Mouse (Mus musculus) right cerebral cortex, adult 2 months (tissue): Measurements from ENCODE around the gene Adgrv1.
A peak's percentile ranks its signal among the peaks of the same experiment; 100 is the strongest.

Experiments
- DNase-seq, 2 experiments: peaks; one replicate each; pipeline ENCODE4 v3.0.0; 2021 to 2022; ENCODE audit warnings: low spot score in 2 of 2

Adgrv1 gene

DNA sequence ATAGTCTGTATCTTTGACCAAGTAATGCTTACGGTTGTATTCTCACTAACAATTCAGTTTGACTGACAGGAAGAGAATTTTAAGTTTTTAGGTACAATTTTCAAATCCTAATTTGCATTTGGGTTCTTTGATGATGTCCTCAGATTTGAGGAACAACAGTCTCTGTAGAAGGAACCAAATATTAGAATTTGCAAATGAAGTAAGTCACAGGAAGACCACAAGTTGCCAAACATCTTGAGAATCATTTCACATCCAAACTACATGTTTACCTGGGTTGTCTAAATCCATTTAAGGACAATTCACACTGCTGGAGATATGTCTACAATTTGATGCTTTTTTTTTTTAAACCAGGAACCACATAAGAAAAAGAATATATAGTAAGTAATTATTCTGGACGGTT is 391.8 kb downstream of the Adgrv1 start:
- DNase-seq = no peak

DNA sequence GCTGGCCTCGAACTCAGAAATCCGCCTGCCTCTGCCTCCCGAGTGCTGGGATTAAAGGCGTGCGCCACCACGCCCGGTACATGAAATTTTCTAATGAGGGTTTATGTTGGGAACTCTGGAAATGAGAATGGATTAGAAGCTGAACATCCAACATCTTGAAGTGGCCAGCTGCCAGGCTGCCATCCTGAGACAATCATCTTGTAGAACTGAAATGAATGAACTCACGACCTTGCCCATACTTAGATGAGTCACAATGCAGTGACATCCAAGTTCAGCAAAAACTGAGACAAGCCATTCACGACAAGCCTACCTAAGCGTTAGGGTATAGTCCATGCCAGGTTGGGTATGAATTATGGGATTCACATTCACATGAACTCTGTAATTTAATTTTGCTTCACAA is 393.1 kb downstream of the Adgrv1 start:
- DNase-seq = no peak

DNA sequence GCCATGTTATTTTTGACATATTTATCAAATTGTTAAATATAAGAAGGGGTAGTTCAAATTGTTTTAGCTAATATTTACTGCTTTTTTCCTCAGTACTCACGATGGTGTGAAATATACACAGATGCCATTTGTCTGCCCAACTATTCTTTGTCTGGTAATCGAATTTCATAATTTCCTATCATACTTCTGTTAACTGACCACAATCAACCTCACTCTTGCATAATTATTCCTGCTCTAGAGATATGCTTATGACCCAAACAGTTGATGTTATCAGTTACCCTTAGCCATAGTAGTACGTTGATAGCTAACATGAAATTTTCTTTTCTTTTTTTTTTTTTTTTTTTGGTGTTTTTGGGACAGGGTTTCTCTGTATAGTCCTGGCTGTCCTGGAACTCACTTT is 393.5 kb downstream of the Adgrv1 start:
- no peak for DNase-seq

DNA sequence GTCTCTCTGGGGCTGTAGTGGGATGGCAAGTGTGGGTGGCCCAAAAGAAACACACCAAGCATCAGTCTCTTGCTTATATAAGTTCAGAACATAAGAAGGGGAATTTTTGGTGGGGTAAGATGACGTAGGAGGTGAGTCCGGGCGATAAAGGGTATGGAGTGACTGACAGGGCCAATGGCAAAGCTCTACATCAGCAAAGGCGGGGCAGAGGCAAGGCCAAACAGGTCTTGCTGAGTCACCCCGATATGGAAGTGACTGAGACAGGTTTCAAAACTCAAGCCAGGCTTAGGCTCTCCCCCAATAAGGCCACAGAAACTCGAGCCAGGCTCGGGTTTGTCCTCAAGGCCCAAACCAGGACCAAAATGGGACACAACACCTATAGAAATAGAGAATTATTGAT is 394.1 kb downstream of the Adgrv1 start:
- DNase-seq = no peak

DNA sequence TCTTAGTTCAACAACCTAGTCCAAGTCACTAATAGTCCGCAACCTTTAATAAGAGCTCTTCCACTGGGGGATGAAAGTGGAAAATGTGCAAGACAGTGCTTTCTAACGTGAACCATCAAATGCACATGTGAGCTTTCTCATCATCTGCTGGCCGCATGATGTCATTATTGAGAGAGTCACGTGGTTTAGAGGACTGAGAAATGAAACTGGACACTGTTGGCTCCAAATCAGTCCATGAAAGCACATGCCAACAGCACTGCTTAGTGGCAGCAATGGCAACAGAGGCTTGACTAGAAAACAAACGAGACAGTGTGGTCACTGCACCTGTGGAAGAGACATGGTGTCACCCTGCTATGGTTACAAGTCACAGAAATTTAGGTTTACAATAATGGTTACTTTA is 395.0 kb downstream of the Adgrv1 start:
- DNase-seq = no peak

DNA sequence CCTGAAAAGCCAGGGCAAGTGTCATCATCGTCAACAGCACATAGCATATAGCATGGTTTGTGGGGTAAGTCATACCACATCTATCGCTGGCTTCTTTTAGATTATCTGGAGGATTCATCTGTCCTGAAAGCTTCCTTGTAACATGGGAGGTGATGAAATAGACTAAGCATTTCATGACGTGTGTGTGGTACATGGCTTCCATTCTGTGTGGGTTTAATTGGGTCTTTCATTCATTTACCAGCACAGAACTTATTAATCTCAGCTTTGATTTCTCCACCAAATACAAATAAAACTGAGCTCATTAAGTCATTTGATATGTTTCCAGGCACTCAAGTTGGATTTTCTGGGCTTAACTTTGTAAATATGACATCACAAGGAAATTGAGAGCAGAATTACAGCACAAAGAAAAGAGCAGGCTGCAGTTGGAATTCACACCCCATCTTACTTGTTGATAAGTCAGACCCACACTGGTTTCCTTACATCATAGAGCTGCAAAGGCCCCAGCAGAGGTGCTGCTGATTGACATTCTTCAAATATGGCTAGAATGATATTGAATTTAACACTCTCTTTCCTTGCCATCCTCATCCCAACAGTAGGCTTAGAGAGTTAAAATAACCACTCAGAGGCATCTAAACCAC is 396.1 kb downstream of the Adgrv1 start:
- no peak for DNase-seq

DNA sequence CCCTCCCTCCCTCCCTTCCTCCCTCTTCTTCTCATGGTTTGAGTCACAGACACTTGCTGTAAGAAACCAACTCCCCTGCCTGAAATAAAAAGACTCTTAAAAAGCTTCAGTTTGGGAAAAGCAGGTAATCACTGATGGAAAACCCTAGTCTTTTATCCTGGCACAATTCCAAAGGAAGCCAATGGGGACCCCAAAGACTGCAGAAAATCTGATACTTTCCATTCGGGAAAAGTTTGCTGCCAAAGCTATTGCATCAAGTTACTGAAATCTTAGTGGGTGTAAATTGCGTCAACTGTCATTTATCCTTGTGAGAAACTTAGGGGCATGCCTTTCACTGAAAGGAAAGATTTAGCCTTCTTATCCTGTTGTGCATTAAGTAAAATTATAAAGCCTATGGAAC is 398.9 kb downstream of the Adgrv1 start:
- DNase-seq = no peak

DNA sequence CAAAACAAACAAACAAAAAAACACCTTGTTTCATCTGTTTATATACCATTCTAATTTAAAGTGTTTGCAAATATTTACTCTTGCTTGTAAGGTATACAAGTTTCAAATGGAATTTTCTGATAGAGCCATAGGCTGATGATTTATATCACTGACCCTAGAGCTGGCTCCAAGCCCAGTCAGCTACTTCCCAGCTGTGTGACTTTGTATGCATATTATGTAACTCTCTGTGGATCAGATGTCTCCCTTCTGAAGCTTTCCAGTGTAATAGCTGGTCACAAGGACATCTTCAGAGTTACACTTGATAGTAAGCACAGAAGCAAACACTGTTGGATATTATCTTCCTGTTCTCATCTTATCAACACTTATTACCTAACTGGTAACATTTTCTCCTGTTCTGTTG is 400.1 kb downstream of the Adgrv1 start:
- no peak for DNase-seq

DNA sequence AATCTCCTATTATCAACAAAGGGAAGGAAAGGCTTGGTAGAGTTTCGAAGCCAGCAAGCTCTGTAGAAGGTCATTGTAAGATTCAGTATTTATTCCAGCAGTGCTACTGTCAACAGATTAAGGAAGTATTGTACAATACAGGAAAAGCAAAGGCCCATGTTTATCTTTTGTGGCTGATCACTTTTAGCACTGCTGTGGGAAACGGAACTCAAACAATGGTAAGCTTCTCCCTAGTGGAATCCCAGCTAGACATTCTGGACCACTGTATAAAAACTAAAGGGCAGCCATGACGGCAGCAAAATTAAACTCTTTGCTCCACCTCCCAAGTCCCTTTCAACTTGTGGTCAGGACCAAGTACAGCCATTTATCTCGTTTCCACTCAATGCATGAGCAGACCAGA is 402.8 kb downstream of the Adgrv1 start:
- DNase-seq = no peak

DNA sequence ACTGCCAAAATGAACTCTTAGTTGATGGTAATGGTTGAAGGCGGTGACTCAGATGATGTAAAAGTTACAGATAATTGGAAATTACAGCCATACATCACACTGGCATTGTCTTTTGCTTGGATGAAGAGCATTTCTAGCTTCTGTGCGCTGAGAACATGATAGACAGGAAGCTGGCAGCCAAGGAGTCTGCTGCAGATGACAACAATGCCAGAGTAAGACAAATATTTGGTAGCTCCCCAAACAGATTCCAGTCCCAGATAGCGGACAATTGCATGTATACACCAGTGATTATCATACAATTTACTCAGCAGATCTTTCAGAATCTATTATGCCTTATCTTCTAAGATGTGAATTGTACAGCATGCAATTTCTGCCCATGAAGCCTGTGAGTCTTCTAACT is 409.2 kb downstream of the Adgrv1 start:
- no peak for DNase-seq

DNA sequence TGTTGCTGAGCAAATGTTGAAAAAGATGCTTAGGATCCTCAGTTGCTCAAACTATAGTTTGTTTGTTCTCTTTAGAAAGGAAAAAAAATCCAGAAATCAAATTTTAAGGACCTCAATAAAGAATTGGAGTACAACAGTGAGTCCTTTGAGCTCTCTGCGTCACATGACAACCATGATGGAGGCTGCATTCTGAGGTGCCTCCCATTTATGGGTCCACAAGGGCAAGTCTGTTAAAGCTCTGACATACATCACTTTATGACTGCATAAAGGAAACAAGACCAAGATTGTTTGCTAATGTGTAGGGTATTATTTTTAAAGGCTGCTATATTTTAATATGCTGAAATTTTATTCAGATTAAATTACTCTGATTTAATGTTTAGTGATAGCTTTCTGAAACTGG is 410.6 kb downstream of the Adgrv1 start:
- DNase-seq = no peak

DNA sequence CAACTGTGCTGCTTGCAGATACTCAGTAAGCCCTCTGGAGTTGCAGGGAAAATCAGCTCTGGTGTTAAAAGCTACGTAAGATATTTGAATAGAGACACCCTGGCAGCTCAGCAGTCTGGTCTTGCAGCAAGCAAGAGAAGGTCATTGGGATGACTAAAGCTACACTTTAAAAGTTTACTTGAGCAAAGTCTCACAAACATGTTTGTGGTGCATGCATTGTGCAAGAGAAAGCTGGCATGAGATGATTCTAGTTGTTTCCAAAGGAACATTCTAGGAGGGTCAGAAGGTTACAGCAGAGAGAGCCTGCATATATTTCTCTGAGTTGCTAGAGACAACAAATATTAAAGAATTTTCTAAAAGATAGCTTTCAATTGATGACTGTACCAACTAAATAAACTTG is 421.5 kb downstream of the Adgrv1 start:
- DNase-seq = no peak

DNA sequence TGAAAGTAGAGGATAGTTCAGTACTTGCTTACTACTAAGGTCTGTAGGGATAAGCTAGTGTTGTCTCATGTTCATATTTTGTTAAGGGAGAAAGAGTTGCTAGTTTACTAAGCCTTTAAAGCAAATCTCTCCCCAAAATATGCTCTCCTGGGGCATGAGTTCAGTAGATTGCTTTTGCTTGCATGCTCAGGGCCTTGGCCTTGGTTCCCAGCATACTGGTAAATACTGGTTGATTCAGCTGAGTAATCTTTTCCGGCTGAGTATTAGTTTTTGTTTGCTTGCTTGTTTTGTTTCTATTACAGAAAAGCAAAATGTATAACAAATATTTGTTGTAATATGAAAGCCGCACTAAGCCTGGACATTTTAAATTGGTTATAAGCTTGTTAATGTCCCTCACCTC is 422.4 kb downstream of the Adgrv1 start:
- DNase-seq = no peak

DNA sequence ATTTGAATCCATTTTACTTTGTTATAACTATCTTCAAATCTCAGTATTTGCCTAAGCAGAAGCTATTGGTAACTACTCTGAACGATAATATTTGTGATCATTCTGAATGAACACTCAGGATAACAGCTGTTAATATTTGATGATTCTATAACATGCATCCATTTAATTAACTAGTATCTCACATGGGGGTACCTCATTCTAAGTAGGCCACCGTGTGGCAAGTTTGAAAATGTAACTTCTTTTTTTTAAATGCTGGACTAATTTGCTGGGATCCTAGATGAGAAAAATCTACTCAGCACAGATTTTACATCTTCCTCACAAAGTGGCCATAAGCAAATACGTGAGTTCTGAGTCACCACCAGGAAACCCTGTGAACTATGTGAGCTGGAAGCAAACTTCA is 423.1 kb downstream of the Adgrv1 start:
- DNase-seq = no peak

DNA sequence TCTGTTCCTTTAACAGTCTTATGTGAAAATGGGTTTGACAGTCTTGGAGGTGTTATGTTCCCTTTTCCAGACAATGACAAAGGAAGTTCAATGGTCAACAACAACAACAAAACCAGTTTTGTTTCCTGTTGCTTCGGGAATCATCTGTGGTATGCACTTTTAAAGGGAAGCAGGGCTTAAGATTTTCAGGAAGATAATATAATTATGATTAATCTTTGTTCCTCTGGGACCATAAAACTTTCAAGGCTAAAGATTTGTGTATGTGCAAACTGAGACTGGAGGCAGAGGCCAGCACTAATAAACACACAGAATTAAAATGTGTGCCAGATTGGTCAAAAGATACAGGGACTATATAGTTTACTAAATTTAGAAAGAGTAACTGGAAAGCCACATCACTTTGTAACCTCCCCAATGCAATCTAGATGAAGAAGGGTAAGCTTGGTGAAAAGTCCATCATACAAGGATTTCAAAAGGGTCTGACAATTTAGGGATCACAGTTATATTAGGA is 424.8 kb downstream of the Adgrv1 start:
- DNase-seq = no peak

DNA sequence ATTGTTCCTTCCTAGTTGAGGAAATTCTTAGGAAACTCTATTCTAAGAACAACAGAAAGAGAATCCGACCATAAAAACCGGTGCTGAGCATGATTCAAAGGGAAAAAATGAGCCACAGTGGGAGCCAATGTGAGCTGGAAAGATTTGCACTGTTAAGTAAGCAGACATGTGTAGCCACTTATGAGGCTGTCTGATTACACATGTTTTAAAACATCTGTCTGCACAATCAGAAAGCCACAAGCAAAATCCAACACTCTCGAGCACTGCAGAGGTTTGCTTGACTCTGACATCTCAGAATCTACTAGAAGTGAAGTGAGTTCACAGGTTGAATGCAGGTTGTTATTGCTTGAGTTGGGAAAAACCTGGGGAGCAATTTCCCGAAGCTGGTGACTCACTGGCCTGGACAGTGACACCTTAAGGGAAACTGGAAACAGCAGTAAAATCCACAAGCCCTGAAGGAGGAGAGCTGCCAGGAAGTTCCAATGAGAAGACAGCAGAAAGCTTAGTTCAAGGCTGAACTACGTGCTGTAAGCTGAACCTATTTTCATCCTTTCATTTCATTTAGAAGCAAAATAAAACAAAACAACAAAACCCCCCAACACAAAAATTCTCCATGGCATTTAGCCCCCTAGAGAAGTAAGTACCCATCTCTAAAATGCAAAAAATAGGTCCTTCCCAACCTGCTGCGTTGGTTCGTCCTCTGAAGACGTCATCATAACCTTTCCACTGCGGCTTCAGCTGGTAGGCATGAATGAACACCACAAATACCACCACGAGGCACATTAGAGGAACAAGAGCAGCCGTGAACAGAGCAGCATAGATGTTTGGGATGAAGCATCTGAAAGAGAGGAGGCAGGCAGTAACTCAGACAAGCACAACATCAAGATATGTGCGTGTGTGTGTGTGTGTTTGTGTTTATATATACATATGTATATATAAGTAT is 450.7 kb downstream of the Adgrv1 start:
- no peak for DNase-seq

DNA sequence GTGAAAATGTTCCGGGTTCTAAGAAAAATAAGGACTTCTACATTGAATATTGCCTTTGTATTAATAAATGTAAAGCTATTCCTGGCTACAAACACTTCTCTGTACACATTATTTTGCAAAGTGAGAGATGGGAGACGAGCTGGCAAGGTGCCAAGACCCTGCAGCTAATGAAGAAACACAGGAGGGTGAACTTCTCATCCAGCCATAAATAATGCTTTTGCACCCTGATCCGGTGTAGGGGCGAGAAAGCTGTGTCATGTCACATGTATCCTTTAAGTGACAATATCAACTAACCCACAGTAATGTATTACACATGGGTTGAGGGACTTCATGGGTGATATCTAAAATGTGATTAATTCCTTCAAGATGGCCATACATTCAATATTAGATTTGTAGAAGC is 451.5 kb downstream of the Adgrv1 start:
- no peak for DNase-seq

DNA sequence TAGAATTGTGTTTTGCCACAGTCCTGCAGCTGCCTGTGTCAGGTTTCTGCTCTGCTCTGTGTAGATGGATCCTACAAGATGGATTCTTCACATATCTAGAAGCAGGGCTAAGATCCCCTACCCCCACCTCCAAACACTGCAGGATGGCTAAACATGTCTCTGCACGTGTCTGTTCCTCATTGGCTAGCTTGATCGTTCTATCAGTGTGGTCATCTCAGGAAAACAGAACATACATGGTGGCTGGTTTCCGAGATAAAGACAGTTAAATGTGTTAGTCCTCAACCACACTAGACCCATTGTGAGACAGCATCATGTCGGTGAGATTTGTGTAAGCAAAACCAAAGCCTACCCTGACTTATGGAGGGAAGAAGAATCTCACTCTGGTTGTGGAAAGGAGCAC is 456.1 kb downstream of the Adgrv1 start:
- DNase-seq = no peak

DNA sequence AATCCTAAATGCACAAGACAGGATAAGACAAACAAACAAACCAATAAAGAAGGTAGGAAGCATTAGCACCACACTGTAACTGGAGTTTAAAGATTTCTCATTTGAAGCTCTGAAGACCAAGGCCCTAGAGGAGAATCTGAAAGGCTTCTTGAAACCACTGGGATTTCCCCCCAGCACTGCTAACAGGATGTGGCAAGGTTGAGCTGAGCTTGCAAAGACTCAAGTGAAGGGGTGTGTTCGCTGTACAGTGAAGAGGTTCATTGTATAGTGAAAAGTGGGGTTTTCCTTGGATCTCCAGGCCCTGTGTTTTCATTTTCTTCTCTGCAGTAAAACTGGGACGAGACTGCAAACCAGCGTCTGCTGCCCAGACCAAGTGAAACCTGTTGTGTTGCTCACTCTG is 456.9 kb downstream of the Adgrv1 start:
- no peak for DNase-seq

DNA sequence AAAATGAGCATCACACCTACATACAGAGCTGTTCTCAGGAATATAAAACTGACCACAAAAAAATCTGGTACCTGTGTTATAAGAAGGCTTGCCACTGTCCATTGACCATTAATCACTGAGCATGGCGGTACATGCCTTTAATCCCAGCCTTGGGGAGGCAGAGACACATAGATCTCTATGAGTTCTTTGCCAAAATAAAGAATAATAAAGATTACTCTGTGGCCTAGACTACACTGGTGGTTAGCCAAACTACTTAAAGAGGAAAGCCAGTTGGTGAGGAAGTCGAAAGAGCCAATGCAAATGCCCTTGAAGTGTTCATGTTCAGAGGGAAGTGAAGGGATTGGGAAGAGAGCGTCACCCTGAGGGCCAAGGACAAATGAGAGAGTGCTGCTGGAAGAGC is 461.8 kb downstream of the Adgrv1 start:
- no peak for DNase-seq

DNA sequence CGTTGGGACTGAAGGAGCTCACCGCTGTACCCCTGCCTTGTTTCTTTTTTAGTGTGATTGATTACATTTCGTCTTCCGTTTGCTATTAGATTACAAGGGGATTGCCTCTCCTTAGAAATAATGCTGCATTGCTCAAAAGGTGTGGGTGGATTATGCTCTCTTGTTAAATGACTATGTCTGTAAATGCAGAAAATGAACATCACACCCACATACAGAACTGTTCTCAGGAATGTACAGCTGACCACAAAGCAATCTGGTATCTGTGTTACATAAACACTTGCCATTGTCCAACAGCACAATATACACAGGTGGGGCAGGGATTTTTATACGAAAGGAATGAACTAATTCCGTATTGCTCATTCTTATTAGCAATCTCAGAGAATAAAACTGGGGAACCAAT is 465.5 kb downstream of the Adgrv1 start:
- peak in 1 of 2 experiments; percentile 4 for DNase-seq

DNA sequence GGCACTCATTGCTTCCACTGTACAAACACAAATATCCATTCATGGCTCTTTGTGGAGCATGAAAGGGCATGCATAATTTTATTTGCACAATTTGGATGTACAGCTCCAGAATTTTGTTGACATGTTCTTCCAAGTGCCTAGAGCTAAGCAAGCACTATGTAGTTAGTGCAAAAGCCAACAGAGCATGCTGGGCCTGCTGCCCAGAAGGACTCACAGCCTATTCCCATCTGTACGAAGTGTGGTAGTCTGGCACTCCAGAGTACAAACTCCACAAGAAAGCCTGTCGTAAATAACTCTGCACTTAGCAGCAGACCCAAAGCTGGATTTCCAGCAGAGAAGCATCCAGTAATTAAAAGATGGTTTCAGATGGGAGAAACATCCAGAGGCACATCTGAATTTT is 473.1 kb downstream of the Adgrv1 start:
- DNase-seq = peak in 1 of 2 experiments; percentile 8

DNA sequence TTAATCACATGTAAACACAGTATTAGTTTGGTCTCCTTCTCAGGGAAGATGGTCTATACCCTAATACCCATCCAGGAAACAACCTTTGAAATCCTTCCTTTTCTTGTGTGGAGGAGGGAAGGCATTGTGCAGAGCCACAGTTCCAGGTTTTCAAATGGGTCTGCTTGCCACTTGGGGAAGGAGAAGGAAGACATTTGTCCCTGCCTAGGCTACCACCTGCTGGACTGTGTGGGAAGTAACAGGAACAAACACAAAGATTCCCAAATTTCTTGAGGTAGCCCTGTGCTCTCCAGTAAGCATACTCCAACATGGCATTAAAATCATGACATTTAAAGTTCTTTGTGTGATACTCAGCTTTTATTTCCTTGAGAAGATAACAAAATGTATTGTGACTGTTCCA is 477.6 kb downstream of the Adgrv1 start:
- peak; percentile 20 to 50 for DNase-seq
